Mouse (Mus musculus) CH12.LX (cell line): ENCODE measurements at regions not wholly inside any gene's neighbourhood (a gene's known extent, or its start where the extent isn't known, plus 50 kb on each side); places are given as distances from the start of the nearest gene placed in this dataset.

ENCODE experiments used
- DNase-seq: peaks from one replicate; pipeline ENCODE4 v3.0.0-alpha.2; 2013; ENCODE audit errors: extremely low read depth
- H3K27ac ChIP-seq: 2 replicates; pipeline ENCODE4 v1.5.1; 2012; ENCODE audit warnings: low read depth, mild to moderate bottlenecking, control low read depth, moderate library complexity; ENCODE audit not compliant: insufficient read depth
- H3K27me3 ChIP-seq: replicated peaks from 2 replicates; pipeline ENCODE3; 2012; ENCODE audit warnings: inconsistent platforms
- H3K36me3 ChIP-seq, 2 experiments: replicated peaks in 1 of 2; 2 replicates each; pipeline versions ENCODE3 to v1.6.1; 2012; ENCODE audit warnings: inconsistent platforms in 1 of 2, low read length in 1 of 2, mild to moderate bottlenecking in 1 of 2, mixed read lengths in 1 of 2, moderate library complexity in 1 of 2; ENCODE audit not compliant: control insufficient read depth in 1 of 2, insufficient read depth in 1 of 2
- H3K4me1 ChIP-seq, 2 experiments: 2 replicates each; pipeline ENCODE4 v1.6.1; 2012; ENCODE audit warnings: inconsistent platforms in 1 of 2, moderate library complexity in 1 of 2; ENCODE audit not compliant: insufficient read depth in 2 of 2, control insufficient read depth in 1 of 2
- H3K4me2 ChIP-seq: 2 replicates; pipeline ENCODE4 v1.6.1; 2012; ENCODE audit warnings: low read depth, mild to moderate bottlenecking, control low read depth; ENCODE audit not compliant: poor library complexity, insufficient read depth, severe bottlenecking
- H3K4me3 ChIP-seq, 3 experiments: fragments of 150-350 bp in 1 of 3; sonication (generic) in 1 of 3; replicated peaks in 1 of 3; 2 replicates each; pipeline versions ENCODE3 to v1.5.1; 2011 to 2012; ENCODE audit warnings: low read depth in 2 of 3, low read length in 2 of 3, mild to moderate bottlenecking in 2 of 3, moderate library complexity in 2 of 3, control low read depth in 1 of 3, improper control_type of control experiment in 1 of 3, inconsistent platforms in 1 of 3, mixed read lengths in 1 of 3; ENCODE audit not compliant: poor library complexity in 1 of 3
- H3K79me2 ChIP-seq: replicated peaks from 2 replicates; pipeline ENCODE4 v1.6.1; 2012; ENCODE audit warnings: mild to moderate bottlenecking, moderate library complexity; ENCODE audit not compliant: control insufficient read depth, poor library complexity, insufficient read depth, severe bottlenecking; ENCODE audit errors: extremely low read depth
- H3K9ac ChIP-seq: 2 replicates; pipeline ENCODE4 v1.6.1; 2012; ENCODE audit warnings: low read depth, mild to moderate bottlenecking, control low read depth, moderate library complexity; ENCODE audit not compliant: insufficient read depth
- H3K9me3 ChIP-seq: replicated peaks from 2 replicates; pipeline ENCODE3; 2012; ENCODE audit warnings: low read length, inconsistent platforms, mixed read lengths
- BHLHE40 ChIP-seq: IDR thresholded peaks from 2 replicates; pipeline ENCODE4 v1.6.1; 2011; ENCODE audit warnings: mild to moderate bottlenecking, low read depth, low read length, improper control_type of control experiment
- CHD1 ChIP-seq: IDR thresholded peaks from 2 replicates; pipeline ENCODE4 v1.6.1; 2012; ENCODE audit warnings: low read depth, low read length, improper control_type of control experiment, inconsistent platforms
- CTCF ChIP-seq, 2 experiments: IDR thresholded peaks in 1 of 2; conservative IDR thresholded peaks in 1 of 2; 2 replicates each; pipeline ENCODE4 v1.5.1; 2011 to 2012; ENCODE audit warnings: low read depth in 2 of 2, low read length in 2 of 2, improper control_type of control experiment in 1 of 2, inconsistent platforms in 1 of 2, mild to moderate bottlenecking in 1 of 2, moderate library complexity in 1 of 2
- E2F4 ChIP-seq: IDR thresholded peaks from 2 replicates; pipeline ENCODE4 v1.6.1; 2011; ENCODE audit warnings: low read depth, low read length, improper control_type of control experiment; ENCODE audit not compliant: insufficient replicate concordance
- ELF1 ChIP-seq: IDR thresholded peaks from 2 replicates; pipeline ENCODE4 v1.6.1; 2014; ENCODE audit warnings: low read depth, mild to moderate bottlenecking, inconsistent platforms, low read length, improper control_type of control experiment
- ETS1 ChIP-seq: conservative IDR thresholded peaks from 2 replicates; pipeline ENCODE4 v1.6.1; 2012; ENCODE audit warnings: low read depth, mild to moderate bottlenecking, inconsistent platforms, low read length, improper control_type of control experiment, moderate library complexity
- IRF4 ChIP-seq: IDR thresholded peaks from 2 replicates; pipeline ENCODE4 v1.6.1; 2014; ENCODE audit warnings: low read depth, mild to moderate bottlenecking, inconsistent platforms, low read length, improper control_type of control experiment
- JUN ChIP-seq: IDR thresholded peaks from 2 replicates; pipeline ENCODE4 v1.6.1; 2011; ENCODE audit warnings: low read depth, mild to moderate bottlenecking, low read length, improper control_type of control experiment, moderate library complexity; ENCODE audit not compliant: insufficient read depth
- JUND ChIP-seq: conservative IDR thresholded peaks from 2 replicates; pipeline ENCODE4 v1.6.1; 2011; ENCODE audit warnings: low read depth, low read length, improper control_type of control experiment
- KAT2A ChIP-seq: IDR thresholded peaks from 2 replicates; pipeline ENCODE4 v1.6.1; 2012; ENCODE audit warnings: low read length, improper control_type of control experiment, inconsistent platforms; ENCODE audit not compliant: insufficient replicate concordance
- MEF2A ChIP-seq: IDR thresholded peaks from 2 replicates; pipeline ENCODE4 v1.6.1; 2014; ENCODE audit warnings: low read depth, mild to moderate bottlenecking, inconsistent platforms, low read length, improper control_type of control experiment, borderline replicate concordance
- MXI1 ChIP-seq: IDR thresholded peaks from 2 replicates; pipeline ENCODE4 v1.6.1; 2011; ENCODE audit warnings: mild to moderate bottlenecking, low read depth, low read length, improper control_type of control experiment
- MYC ChIP-seq: IDR thresholded peaks from 2 replicates; pipeline ENCODE4 v1.6.1; 2011; ENCODE audit warnings: low read depth, mild to moderate bottlenecking, improper control_type of control experiment, low read length
- PAX5 ChIP-seq: IDR thresholded peaks from 2 replicates; pipeline ENCODE4 v1.6.1; 2012; ENCODE audit warnings: low read length, inconsistent platforms, mixed read lengths
- POLR2A ChIP-seq: IDR thresholded peaks from 2 replicates; pipeline ENCODE4 v1.6.1; 2011; ENCODE audit warnings: low read depth, mild to moderate bottlenecking, improper control_type of control experiment, low read length
- RAD21 ChIP-seq: IDR thresholded peaks from 2 replicates; pipeline ENCODE4 v1.6.1; 2011; ENCODE audit warnings: low read depth, mild to moderate bottlenecking, low read length, improper control_type of control experiment, moderate library complexity
- SIN3A ChIP-seq: IDR thresholded peaks from 2 replicates; pipeline ENCODE4 v1.6.1; 2012; ENCODE audit warnings: low read length, improper control_type of control experiment, inconsistent platforms
- SMC3 ChIP-seq: IDR thresholded peaks from 2 replicates; pipeline ENCODE4 v1.6.1; 2011; ENCODE audit warnings: low read depth, low read length, improper control_type of control experiment
- UBTF ChIP-seq: IDR thresholded peaks from 2 replicates; pipeline ENCODE4 v1.6.1; 2012; ENCODE audit warnings: low read depth, mild to moderate bottlenecking, inconsistent platforms, low read length, improper control_type of control experiment, moderate library complexity
- ZC3H11A ChIP-seq: IDR thresholded peaks from 2 replicates; pipeline ENCODE4 v1.6.1; 2012; ENCODE audit warnings: low read depth, mild to moderate bottlenecking, inconsistent platforms, low read length, improper control_type of control experiment
- ZKSCAN1 ChIP-seq: IDR thresholded peaks from 2 replicates; pipeline ENCODE4 v1.6.1; 2012; ENCODE audit warnings: low read depth, inconsistent platforms, low read length, improper control_type of control experiment, borderline replicate concordance
- ZNF384 ChIP-seq: IDR thresholded peaks from 2 replicates; pipeline ENCODE4 v1.6.1; 2012; ENCODE audit warnings: low read depth, low read length, improper control_type of control experiment, inconsistent platforms
- dilution Hi-C: fragments of 300-500 bp; cut with MboI; formaldehyde crosslinking; loops from 2 replicates; pipeline ENCODE4 v1.14.3; 2020; ENCODE audit warnings: low sequenced_read_pairs; ENCODE audit not compliant: extremely low pct_unique_long_range_greater_than_20kb, extremely low pct_ligation_motif_present
- in situ Hi-C: fragments of 300-500 bp; cut with MboI; formaldehyde crosslinking; loops from 3 replicates; pipeline ENCODE4 v1.14.3; 2019; ENCODE audit warnings: low sequenced_read_pairs, low pct_ligation_motif_present, low pct_unique_long_range_greater_than_20kb, mixed read lengths

- Histone ChIP-seq H3K4me1 (no peaks in the 10 kb centered on the region), H3K9me3 (no peaks in the 10 kb centered on the region), H3K4me2 (no peak overlapping the region), H3K79me2 (no peaks in the 10 kb centered on the region), H3K27ac (no peak overlapping the region), H3K4me3 (no peak overlapping the region), H3K27me3 (peaks cover 92% of the 10 kb centered on the region), H3K9ac (no peak overlapping the region), H3K36me3 (no peaks in the 10 kb centered on the region)
- no peak for DNase-seq
- no peak for TF ChIP-seq ETS1
- TF ChIP-seq KAT2A = no peak
- TF ChIP-seq ZC3H11A = no peak
- no peak for TF ChIP-seq ZNF384
- no peak for TF ChIP-seq RAD21
- no peak for TF ChIP-seq SIN3A
- TF ChIP-seq MEF2A = no peak
- dilution Hi-C loops = no loop called here
- in situ Hi-C loops = no loop called here
These were observed 52.8 kb upstream of the Gata5 start for GRCm38 (mm10) chr2:180387305-180387704.

DNA sequence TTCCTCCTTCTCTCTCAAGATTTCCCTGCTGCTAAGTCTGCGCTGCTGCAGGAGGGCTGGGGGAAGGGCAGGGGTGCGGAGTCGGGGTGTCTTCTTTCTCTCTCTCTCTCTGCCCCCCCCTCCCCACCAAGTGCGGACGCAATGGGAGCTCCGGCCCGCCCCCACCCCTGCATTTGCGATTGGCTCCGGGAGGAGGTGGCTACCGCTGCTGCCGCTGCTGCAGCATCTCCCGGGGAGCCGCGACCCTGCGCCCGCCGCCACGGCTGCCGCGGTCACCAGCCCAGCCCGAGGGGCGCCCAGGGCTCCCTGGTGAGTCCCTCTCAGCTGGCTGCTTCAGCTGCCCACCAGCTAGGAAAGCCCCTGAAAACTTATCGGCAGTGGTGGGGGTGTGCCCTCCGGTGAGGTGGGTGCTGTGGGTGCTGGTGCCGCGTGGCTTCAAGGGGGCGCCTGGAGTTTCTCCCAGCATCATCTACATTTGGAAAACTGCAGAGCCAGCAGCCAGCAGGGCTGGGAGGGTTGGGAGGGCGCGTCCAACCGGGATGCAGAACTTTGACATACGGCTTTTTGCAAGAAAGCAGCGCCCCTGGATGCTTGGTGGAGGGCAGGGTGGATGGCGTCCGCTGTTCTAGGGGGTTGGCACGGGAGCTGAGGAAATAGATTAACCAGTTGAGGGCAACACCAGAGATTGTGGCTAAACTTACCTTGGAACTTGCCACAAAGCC lies 51.6 kb upstream of the Gata5 start:
- no peak for DNase-seq
- no peak for TF ChIP-seq SMC3
- no peak for TF ChIP-seq CTCF (conservative IDR thresholded peaks at IDR 0.05 in 1 of 2, IDR thresholded peaks at IDR 0.05 in 1 of 2; ENCODE audit: low read depth in 2 of 2, low read length in 2 of 2)
- no peak for TF ChIP-seq POLR2A
- no peak for TF ChIP-seq JUND
- no peak for TF ChIP-seq ETS1
- TF ChIP-seq ZKSCAN1 = no peak
- TF ChIP-seq MXI1 = no peak
- TF ChIP-seq, all 38 proteins: peak for 0
- H3K36me3 ChIP-seq = no peaks in the 10 kb centered on the region
- in situ Hi-C loops (no loop called here), dilution Hi-C loops (no loop called here)
- H3K4me3 ChIP-seq = no peak overlapping the region
- peaks cover 96% of the 10 kb centered on the region for H3K27me3 ChIP-seq
- no peaks in the 10 kb centered on the region for H3K4me1 ChIP-seq
- H3K4me2 ChIP-seq = no peak overlapping the region
- H3K27ac ChIP-seq = no peak overlapping the region
- H3K9ac ChIP-seq = no peak overlapping the region
- H3K79me2 ChIP-seq = no peaks in the 10 kb centered on the region
- no peaks in the 10 kb centered on the region for H3K9me3 ChIP-seq

GRCm38 (mm10) chr2:180385231-180385895 lies 50.9 kb upstream of the Gata5 start:
- in situ Hi-C loops = no loop called here
- H3K4me2 ChIP-seq = no peak overlapping the region
- no peaks in the 10 kb centered on the region for H3K79me2 ChIP-seq
- dilution Hi-C loops = no loop called here
- no peaks in the 10 kb centered on the region for H3K36me3 ChIP-seq
- no peak for DNase-seq
- peaks cover 94% of the 10 kb centered on the region for H3K27me3 ChIP-seq
- H3K9me3 ChIP-seq = no peaks in the 10 kb centered on the region
- no peak for TF ChIP-seq JUN
- TF ChIP-seq IRF4 = no peak
- TF ChIP-seq ZNF384 = no peak
- TF ChIP-seq E2F4 = no peak
- no peak for TF ChIP-seq POLR2A
- TF ChIP-seq ELF1 = no peak
- no peak for TF ChIP-seq BHLHE40
- TF ChIP-seq UBTF = no peak
- TF ChIP-seq MYC = no peak
- no peak for TF ChIP-seq CHD1
- TF ChIP-seq MEF2A = no peak
- no peak for TF ChIP-seq PAX5
- TF ChIP-seq ZKSCAN1 = no peak
- H3K4me1 ChIP-seq = no peaks in the 10 kb centered on the region
- H3K27ac ChIP-seq = no peak overlapping the region
- H3K9ac ChIP-seq = no peak overlapping the region
- H3K4me3 ChIP-seq = no peak overlapping the region
